Mouse (Mus musculus) spleen, postnatal 14 days (tissue): ENCODE results near the gene Scamp4.
"Not testable (repeated sequence)": the region's sequence is repeated elsewhere in the genome, so short reads cannot be mapped to it uniquely, and the experiment has no call there.

Experiments
- DNase-seq, 2 experiments: peaks; one replicate each; pipeline ENCODE4 v3.0.0; 2021 to 2022; ENCODE audit warnings: low spot score in 2 of 2

Scamp4 gene

DNA sequence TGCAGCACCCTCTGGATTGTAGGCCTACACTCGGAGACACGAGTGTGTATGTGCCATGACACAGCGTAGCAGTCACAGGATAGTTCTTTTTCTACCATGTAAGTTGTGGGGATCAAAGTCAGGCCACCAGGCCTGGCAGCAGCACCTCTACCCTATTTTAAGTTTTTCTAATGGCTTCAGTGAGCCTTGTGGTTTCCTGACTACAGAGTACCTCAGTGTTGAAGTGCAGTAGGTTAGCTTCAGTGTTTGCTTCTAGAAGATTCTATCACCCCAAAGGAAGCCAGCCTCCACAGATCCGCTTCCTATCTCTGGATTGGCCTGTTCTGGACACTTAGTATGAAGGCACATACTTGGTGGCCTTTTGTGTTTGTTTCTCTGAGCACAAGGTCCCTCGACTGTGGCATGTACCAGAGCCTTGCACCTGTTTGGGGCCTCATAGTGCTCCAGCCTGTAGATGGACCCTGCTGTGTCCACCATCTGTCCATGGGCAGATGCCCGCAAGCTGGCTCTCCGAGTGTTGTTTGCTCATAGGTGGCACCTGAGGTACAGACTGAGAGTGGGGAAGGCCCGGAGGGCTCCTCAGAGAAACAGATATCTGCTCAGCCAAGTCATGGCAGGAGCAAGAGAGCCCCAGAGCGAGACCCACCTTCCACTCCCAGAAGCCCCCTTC, 7.6 kb downstream of the Scamp4 start:
- DNase-seq, result no peak

- peak; percentile 50 to 58 for DNase-seq
Measured at GRCm38 (mm10) chr10:80611024-80611423, 8.4 kb downstream of the Scamp4 start.

GRCm38 (mm10) chr10:80611905-80612304, 9.2 kb downstream of the Scamp4 start:
- no peak for DNase-seq

- no peak for DNase-seq
Measured at GRCm38 (mm10) chr10:80613821-80614220, 11.1 kb downstream of the Scamp4 start.

DNA sequence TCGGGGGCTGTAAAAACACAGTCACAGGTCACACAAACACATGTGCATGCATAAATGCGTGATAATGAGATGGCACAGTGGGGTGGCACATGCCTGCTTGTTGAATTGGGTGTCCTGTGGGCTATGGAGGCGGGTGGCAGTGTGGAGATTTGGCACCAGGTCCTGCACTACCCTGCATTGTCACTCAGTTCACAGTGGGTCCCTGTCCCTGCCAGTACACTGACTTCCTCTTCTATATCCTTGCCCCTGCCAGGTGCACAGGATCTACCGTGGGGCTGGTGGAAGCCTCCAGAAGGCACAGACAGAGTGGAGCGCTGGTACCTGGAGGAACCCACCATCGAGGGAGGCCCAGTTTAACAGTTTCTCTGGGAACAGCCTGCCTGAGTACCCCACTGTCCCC, 11.7 kb downstream of the Scamp4 start:
- DNase-seq, result no peak

- peak in 1 of 2 experiments; percentile 22 for DNase-seq
Measured at GRCm38 (mm10) chr10:80618181-80618580, 15.5 kb downstream of the Scamp4 start.

DNA sequence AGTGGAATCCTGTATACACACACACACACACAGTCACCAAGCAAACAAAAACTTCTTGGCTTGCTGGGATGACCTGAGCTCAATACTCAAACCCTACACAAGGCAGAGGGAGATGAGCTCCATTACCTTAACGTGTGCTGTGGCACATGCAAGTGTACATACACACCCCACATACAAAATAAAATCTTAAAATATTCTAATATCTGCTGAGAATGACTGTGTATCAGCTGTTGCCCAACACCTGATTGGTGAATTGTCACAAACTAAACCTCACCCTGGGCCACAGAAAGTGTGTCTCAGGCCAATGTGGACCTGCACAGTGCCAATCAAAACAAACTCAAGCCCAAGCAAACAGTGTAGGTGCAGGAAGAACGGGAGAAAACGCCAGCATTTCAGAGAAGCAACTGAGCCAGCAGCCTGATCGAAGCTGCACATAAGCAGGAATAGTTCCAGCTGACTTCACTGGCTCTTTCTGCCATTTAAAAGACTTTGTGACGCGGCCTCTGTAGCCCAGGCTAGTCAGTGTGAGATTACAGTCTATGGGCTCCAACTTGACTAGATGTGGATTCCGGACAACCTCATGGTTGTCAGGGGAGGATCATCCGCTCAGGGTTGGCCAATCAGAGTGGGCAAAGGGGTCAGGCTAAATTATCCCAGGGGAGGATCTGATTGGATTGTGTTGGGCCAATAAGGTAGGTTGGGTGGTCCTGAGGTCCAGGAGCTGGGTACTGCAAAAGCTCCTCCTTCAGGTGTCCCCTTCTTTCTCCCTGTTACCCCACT, 17.0 kb downstream of the Scamp4 start:
- no peak for DNase-seq

GRCm38 (mm10) chr10:80620365-80620764, 17.7 kb downstream of the Scamp4 start:
- DNase-seq, result no peak

DNA sequence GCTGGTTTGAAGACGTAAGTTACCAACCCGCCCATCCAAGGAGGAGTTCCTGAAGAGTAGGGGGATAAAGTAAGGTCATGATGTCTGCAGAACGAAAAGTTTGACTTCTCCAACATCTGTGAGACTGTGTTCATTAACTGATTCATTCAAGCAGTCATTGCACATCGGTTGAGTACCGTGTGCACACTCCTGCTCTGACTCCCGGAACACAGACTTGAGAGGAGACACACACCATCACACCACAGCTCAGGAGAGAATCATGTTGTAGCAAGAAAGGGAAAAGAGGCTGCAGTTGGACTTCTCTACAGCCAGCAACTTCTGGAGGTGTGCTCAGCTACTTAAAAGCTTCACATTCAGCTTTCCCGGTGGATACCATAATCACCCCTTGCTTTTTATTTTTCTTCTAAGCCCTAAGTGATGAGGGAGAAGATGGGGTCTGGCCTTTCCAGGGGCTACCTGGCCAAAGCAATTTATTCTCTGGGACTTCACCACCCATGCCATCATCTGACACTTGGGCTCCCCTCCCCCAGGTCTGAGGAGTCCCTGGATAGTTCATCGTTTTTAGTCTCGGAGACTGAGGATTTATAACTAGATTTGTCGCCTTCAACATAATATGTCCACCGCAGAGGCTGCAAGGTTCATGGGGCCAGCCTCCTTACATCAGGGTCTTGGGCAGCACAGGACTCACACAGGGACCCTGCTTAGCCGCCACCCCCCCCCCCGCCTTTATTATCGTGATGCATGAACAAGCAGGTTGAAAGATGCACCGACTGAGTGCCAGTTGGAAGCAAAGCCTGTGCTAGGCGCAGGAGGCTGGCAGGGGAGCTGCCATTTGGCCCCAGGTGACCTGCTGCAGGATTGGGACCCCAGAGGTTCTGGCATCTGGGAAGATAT, 18.4 kb downstream of the Scamp4 start:
- DNase-seq, result no peak

DNA sequence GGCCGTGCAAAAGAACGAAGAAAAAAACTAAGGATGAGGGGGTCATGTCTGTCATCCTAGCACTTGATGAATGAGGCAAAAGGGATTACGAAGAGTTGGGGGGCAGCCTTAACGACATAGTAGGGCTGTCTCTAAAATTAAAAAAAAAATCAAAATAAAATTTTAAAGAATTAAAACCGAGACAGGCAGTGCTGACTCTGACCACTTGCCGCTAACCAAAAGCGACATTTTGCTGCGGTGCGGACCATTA, 18.9 kb downstream of the Scamp4 start:
- DNase-seq, result no peak

DNA sequence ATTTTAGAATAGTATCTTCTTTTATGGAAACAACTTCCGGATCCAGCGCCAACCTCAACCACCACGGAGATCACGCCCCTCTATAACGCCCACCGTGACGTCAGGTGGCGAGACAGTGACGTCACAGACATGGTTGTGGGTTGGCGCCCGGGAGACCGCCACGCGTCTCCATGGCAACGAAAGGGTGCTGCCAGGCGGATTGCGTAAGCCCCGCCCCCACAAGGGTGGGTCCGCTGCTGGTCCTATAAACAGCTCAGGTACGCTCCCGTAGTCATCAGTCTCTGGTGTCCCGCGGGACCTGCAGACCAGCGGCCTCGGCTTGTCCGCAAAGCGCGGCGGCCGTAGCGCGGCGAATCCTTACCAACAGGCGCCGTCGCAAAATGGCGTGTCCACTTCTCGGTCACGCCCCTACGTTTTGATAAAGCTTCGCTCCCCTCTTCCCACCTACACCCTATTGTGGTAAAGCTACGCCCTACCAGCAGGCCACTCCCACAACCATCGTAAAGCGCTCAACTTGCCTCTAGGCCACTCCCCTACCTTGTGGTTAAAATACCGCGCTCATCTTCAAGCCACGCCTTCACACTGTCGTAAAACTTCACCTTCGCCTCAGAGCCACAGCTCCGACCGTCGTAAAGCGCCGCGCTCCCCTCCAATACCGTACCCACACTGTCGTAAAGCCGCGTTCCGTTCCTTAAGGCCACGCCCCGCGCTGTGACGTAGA, 19.4 kb downstream of the Scamp4 start:
- DNase-seq, result peak; percentile 98 to 99

DNA sequence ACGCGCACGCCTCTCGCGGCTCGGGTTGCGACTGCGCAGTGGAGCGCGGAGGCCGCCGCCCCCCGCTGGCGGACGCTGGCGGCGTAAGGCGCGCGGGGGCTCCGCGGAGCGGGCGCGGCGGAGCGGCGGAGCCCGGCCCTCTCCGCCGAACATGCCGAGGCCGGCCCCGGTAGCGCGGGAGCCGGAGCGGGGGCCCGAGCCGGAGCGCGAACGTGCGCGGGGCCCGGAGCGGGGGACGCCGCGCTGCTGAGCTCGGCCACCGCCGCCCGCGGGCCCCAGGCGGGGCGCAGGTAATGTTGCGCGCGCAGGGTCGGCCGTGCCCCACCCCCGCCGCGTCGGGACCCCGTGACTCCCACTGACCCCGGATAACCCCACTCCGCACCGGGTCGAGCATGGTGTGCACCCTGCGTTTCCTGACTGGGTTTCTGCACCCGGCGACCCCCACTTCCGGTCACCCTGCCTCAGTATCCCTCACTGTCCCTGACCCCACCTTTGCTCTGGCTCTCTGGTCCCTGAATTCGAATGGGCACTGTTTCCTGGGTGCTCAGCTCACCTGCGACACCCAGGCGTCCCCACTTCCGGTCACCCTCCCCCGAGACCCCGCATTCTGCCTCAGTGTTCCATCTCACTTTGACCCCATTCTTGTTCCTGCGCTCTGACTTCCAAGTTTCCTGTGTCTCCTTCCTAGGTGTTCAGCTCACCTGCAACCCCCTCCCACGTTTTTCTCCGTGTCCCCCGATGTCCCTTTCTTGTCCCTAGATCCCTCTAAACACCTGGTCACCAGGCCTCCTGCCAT, 20.2 kb downstream of the Scamp4 start, which contains the start of gene Csnk1g2:
Gene Csnk1g2 (plus strand): TSS at position 178 of the 796 bp plus-strand sequence.
- peak; percentile 48 to 70 for DNase-seq

DNA sequence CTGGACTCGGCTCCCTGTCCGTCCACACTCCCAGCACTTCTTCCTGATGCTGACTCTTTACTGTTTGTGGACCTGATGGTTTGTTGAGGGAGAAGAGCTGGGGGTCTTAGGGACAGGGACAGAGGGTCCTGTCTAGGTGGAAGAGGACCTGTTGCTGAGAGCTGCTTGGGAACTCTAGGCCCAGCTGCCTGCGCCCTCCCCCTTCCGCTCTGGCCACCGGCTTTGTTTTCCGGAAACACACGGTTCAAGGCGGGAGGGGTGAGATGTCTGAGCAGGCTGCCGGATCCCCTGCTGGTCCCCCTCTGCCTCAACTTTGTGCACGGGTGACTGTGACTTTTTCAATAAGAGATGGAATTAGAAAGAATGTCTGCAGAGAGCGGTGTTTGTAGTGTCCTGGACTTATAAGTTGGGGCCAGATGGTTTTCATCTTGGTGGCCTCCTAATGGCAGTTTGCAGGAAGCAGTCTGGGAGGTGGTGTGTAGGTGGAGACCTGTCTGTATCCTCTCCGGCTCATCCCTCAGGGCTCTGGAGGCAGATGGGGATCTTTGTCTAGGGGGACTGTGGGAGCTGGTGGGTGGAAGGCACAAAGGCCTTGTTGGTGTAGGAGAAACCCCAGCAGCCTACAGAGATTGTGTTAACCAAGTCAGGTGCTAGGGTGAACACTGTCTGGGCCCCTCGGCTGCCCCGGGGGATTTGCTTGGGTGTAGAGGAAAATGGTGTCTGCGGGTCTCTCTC, 21.0 kb downstream of the Scamp4 start:
- peak; percentile 52 to 66 for DNase-seq

DNA sequence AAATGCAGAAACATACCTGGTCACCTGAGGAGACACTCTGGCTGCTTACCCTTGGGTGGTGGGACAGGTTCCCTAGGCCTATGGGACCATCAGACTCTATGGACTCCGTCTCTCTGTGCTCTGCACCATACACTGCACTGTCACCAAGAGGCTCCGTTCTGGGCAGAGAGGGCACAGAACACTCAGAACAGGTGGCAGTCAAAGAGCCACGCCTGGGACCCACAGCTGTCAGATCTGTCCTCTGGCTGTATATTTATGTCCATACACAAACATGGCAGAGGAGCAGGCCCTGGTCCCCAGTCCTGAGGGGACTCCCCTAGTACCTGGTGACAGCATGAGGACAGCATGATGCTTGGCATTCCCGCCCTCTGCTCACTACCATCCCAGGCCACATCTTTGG, 23.1 kb downstream of the Scamp4 start:
- no peak for DNase-seq

- no peak for DNase-seq
Measured at GRCm38 (mm10) chr10:80627685-80628084, 25.0 kb downstream of the Scamp4 start.

- DNase-seq, result no peak
Measured at GRCm38 (mm10) chr10:80628925-80629324, 26.3 kb downstream of the Scamp4 start.

GRCm38 (mm10) chr10:80635345-80635744, 32.7 kb downstream of the Scamp4 start:
- no peak for DNase-seq

DNA sequence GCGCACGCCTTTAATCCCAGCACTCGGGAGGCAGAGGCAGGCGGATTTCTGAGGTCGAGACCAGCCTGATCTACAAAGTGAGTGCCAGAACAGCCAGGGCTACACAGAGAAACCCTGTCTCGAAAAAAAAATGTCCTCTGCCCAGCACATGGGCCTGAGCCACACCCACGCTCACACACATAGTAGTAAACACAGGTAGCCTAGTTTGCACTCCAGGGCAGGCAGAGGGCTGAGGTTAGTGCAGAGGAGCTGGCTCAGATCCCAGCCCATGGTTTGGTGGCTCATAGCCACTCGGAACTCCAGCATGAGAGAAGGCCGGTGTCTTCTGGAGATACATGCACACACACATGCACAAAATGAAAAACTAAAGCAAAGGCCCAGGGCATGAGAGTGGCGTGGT, 44.3 kb downstream of the Scamp4 start:
- no peak for DNase-seq

DNA sequence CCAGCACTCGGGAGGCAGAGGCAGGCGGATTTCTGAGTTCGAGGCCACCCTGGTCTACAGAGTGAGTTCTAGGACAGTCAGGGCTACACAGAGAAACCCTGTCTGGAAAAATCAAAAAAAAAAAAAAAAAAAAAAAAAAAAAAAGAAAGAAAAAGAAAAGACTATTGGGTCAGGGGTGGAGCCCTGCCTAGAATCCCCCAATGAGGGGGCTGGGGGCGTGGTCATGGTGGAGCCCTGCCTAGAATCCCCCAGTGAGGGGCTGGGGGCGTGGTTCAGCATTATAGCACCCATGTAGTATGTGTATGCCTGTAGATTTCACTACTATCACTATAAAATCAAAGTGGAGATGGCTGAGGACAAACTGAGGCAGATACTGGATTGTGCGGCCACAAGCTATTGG, 47.2 kb downstream of the Scamp4 start:
- not testable (repeated sequence) for DNase-seq

DNA sequence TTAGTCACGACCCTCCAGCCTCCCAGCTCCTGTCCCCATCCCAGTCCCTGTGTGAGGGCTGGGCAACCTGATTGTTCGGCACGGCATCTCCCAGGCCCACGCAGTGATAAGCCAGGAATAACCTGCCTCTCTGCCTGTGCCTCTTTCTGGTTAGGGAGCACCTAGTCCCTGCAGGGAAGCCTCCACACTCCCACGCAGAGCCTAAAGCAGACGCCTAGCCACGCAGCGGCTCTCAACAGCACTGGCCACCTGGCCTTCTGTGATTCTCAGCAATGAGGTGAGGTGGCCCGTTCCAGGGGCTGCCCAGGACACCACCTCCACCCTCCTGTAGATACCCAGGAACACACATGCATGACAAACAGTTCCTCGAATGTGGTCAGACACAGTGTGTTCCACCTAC, 47.7 kb downstream of the Scamp4 start:
- DNase-seq, result no peak
